Mouse (Mus musculus): ENCODE results near the gene Ndufaf8.

The Ndufaf8 gene

GRCm38 (mm10) chr11:120086702-120087152 is 12.0 kb upstream of the Ndufaf8 start, which contains the start of gene Cep131:
Gene Cep131, minus strand, starts transcription at chr11:120086827.
- DNase-seq = peak; percentile 99

DNA sequence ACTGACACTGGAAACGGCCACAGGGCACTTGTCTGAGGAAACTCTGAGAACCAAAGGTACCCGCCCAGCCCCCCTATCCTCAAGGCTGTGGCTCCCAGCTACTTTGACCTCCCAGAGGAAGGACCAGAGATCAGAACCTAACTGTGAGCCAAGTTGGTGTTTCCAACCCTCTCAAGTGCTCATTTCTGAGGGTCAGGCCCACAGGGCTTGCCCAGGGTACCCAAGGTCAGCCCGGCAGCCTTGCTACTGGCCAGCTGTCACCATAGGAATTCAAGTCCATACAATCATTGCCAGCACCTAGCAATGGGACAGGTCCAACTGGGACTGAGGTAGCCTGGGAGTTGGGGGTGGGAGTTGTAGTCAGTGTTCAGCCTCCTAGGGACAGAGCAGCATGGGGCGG is 8.1 kb upstream of the Ndufaf8 start:
- DNase-seq = no peak

DNA sequence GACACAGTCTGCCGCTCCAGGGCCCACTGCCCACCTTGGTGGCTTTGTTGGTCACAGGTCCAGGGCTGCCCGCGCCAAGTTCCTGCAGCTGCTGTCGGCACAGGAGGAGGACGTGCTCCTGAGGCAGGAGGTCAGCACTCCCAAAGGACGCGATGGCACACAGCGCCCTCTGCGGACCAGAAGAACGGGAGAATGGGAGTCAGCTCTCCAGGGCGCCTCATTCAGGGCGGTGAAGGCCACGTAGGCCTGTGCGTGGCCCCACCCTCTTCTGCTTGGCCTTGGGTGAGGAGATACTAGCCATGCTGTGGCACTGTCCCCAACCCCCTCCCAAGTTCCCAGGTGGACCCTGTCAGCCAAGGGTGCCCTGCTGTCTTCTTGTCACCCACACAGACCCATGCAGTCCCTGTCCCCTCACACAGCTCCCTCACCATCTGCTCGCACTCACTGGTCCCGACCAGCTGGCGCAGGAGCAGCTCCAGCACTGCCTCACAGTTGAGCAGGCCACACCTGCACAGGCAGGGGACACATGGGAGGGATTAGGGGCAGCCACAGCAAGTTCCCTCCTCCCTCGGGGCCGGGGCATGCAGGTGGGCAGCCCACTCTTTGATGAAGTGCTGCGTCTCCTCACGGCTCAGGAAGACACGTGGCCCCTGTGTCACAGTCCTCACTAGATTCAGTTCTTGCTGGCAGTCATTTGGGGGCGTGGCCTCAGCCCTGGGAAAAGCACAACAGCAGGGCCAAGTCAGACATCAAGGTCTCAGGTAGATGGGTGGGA is 5.7 kb upstream of the Ndufaf8 start:
- no peak for DNase-seq

GRCm38 (mm10) chr11:120101036-120101435 is 2.3 kb downstream of the Ndufaf8 start:
- peak; percentile 64 for DNase-seq

DNA sequence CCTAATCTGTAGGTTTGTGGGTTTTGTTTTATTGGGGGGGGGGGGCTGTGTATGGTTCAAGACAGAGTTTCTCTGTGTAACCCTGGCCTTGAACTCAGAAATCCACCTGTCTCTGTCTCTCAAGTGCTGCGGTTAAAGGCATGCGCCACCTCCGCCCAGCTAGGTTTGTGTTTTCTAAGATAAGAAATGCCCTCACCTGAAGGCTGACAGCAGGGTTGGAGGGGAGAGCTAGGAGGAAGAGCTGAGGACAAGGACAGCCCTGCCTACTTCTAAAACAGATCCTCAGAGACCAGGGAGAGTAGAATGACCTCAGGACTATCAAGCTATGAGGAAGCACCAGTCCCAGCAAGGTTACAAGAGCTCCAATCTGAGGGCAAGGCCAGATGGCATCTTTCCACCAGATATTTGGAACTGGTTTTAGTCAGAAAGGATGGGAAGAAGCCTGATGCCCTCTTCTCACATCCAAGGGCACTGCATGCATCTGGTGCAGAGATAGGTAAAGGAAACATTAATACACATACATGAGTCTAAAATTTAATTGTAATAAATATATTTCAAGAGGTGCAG is 4.8 kb downstream of the Ndufaf8 start:
- no peak for DNase-seq

DNA sequence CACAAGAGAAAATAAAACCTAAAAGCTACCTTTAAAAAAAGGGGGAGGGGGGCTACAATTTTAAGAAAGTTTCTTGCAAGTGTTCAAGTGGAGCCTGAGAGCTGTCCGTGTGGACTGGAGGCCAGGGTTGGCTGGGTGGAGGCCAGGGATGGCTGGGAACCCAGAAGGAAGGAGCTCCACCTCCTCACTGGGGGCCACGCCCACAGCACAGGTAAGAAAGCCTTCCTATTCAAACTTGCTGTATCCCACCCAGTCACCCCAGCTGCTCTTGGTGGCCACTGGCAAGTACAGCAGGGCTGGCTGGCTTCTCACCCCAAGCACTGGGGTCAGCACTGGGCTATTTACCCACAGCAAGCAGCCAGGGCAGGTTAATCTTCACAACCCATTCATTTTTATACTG is 8.3 kb downstream of the Ndufaf8 start:
- no peak for DNase-seq

DNA sequence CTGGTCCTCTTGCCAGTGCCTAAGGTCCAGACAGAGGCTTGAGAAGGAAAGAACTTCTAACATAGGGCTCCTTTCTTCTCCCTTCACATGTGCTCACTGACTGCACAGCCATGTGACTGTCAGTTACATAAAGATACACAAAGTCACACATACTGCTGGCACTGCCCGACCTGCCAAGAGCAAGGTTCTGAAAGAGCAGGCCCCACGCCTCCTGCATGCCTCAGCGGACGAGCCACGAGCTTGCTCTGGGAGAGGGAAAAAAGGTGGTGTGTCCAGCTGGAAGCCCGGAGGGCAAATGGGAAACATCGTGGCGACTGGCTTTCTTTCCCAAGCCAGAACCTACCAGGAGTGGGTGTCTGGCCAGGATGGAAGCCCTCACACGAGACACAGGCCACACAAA is 9.1 kb downstream of the Ndufaf8 start:
- DNase-seq = no peak

- no peak for DNase-seq
These were observed 11.0 kb downstream of the Ndufaf8 start for GRCm38 (mm10) chr11:120109558-120110210.

GRCm38 (mm10) chr11:120110554-120110953 is 11.8 kb downstream of the Ndufaf8 start:
- DNase-seq = no peak

DNA sequence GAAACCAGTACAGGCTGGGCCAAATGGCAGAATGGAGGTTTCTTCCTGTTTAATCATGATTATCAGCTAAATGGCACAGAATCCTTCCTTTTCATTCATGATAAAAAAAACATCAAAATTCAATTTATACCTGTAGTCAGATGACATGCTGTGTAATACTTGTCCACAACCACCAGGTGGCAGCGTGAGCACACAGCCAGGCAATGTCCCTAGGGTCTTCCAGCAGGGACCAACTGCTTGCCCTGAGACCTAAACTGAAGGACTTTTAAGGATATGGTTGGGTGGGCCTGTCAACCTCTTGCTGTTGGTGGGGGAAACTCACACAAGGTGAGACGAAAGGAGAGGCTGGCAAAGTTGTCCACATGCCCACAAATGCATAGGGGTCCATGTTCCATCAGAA is 12.3 kb downstream of the Ndufaf8 start:
- DNase-seq = no peak

GRCm38 (mm10) chr11:120112136-120112535 is 13.4 kb downstream of the Ndufaf8 start:
- no peak for DNase-seq

- DNase-seq = no peak
These were observed 15.9 kb downstream of the Ndufaf8 start for GRCm38 (mm10) chr11:120114488-120115215.

DNA sequence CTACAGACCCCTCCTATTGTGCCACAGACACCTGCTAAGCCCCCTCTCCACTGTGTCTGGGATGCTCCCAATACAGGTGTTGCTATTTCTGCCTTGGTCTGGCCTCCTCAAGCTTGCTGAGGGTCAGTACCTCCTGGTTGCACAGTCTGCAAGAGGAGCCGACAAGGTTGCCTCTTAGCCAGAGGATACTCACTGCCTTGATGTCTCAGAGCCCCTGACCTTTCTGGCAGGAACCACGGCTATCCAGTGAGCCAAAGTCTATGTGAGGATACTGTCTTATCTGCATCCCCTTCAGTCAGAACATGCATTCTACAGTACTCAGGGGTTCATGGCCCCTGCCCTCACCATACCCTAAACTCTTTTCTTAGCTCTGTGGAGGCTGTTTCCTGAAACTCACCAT is 18.9 kb downstream of the Ndufaf8 start:
- DNase-seq = no peak

DNA sequence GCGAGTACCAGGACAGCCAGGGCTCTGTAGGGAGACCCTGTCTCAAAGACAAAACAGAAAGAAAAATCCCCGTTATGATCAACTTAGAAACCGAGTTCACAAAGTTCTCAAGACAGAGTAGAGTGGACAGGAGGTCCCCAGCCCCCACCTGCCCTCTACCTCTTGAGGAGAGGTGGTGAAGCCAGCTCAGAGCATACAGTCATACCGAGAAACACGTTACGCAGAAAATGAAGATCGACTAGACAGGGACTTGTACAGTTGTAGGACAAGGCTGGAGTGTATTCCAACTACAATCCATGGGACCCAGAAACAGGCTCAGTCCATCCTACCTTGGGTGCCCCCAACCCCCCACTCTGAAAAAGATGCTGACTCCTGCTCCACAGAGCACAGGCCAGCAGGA is 20.4 kb downstream of the Ndufaf8 start:
- DNase-seq = no peak

DNA sequence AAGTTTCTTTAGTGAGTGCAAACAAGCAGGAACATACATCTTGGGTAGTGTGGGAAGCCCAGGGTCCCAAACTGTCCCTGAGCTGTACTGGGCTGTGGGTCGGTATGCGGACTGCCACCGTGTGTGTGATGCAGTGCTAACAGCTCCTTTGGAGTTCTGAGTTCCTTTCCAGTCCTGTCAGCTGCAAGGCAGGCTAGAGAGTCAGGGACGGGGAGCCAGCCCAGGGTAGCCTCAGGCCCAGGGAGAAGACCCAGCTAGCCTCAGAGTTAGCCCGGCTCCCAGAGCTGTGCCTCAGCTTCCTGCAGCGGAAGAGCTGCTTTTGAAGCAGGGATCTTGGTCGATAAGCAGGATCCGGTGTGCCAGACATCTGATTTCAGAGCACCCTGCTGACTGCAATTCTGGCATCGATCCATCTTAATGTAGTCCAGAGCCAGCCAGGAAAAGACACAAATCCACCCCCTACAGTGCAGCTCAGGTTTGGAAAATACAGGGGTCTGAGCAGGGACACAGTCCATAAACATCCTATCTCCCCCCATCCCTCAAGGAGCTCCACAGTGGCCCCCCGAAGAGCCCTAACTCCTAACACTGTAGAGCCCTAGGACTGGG is 21.3 kb downstream of the Ndufaf8 start:
- no peak for DNase-seq

DNA sequence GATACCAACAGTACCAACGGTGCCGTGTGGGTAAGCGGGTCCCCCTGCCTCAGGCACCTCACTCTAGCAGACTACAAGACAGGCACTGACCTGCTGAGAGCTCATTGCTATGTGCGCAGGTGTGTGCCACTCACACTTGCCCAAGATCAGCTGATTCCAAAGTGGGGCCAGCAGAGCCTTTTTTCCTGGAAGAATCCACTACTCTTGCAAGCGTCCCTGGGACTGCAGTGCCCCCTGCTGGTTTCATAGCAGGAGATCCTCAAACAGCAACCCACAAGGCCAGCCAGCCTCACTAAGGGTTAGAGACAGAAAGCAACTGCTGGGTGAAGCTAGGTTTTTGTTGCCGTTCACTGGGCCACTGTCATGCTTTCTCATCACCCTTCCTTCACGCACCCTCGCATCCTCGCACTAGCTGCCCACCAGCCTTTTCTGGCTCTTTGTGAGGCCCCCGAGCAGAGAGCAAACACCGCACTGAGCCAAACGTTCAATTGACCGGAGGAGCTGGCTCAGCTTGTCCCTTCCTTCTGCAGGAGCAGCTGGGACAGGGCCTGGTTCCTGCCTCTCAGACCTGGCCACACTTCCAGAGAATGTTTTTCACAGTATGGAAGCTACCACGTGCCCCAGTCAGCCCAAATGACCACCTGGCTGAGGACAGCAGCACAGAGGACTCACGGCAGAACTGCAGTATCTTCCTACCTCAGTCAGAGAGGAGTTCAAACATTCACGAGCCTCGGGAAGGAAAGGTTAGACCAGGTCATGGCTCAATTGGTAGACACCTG is 22.1 kb downstream of the Ndufaf8 start:
- DNase-seq = peak; percentile 82

GRCm38 (mm10) chr11:120122126-120122525 is 23.4 kb downstream of the Ndufaf8 start:
- DNase-seq = no peak

GRCm38 (mm10) chr11:120126845-120127244 is 28.1 kb downstream of the Ndufaf8 start:
- DNase-seq = no peak

GRCm38 (mm10) chr11:120129281-120129680 is 30.6 kb downstream of the Ndufaf8 start:
- DNase-seq = no peak

DNA sequence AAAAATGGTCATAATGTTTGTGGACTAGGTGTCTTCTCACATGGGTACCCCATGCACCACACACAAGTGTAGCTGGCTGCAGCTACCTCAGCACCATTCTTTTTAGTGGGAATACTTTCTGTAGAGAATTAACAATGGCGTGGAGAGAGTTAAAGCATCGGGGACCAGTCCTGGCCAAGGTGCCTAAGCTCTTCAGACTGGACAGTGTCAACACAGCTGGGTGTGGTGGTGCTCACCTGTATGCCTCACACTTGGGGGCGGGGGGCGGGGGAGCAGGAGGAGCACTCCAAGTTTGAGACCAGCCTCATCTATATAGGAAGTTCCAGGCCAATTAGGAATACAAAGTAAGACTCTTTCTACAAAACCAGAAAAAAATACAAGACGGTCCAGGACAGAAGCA is 35.4 kb downstream of the Ndufaf8 start:
- DNase-seq = no peak

DNA sequence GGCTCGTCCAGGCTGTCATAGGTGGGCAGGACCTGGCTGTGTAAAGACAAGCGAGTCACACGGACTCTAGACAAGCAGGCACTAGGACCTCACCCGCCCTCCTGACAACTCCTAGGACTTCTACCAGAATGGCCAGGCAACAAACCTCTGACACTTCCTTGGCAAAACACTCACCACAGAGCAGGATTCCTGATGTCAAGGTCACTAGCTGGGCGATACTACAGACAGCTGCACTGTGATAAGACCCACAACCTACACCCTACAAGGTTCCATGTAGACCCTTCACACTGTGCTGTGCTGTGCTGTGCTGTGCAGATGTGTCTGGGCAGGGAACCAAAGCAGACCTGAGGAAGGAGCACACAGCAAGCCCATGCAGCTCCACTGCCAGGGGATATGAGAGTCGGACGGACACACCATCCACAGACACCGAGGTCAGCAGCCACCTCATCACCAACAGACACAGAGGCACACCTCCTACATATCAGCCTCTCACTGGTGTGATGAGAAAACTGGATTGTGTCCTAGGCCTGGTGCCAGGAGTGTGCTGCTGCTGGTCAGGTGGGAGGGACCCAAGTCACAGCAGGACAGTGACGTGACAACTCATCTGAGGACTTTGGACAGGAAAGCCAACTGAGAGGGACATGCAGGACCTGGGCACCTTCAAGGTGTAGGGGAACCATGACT is 36.3 kb downstream of the Ndufaf8 start:
- DNase-seq = no peak
